Mouse (Mus musculus) left cerebral cortex, adult 2 months (tissue): ENCODE measurements around the gene Ceacam16. TPM values are rescaled to one million over a fixed set of nuclear protein-coding genes. Genes with fewer than 3 reads are reported as not detected.

ENCODE experiments used
- DNase-seq, 2 experiments: peaks; one replicate each; pipeline ENCODE4 v3.0.0; 2021 to 2022; ENCODE audit warnings: low spot score in 2 of 2, mixed read lengths in 1 of 2; ENCODE audit errors: extremely low spot score in 1 of 2
- H3K27ac ChIP-seq: fragments of 200-600 bp; 2 replicates; pipeline ENCODE4 v1.8.1; 2022
- H3K4me3 ChIP-seq: fragments of 200-600 bp; 2 replicates; pipeline ENCODE4 v1.8.1; 2022
- CTCF ChIP-seq: fragments of 200-600 bp; IDR thresholded peaks from 2 replicates; pipeline ENCODE4 v1.8.1; 2022; ENCODE audit warnings: antibody characterized with exemption, mild to moderate bottlenecking, moderate library complexity
- intact Hi-C: fragments of 180-260 bp; cut with DNase I; formaldehyde crosslinking; loops from one replicate; pipeline ENCODE4 v1.15.1; 2025
- total RNA-seq, 2 experiments: library from RNA; stranded (reverse); gene quantifications; 2 replicates each; pipeline ENCODE4 v1.2.3; 2021

Ceacam16 gene
- total RNA-seq, 2 experiments from 2014 or later = not detected

GRCm38 (mm10) chr7:19821633-19822032 is 39.5 kb downstream of the Ceacam16 start:
- no peak overlapping the region for H3K4me3 ChIP-seq
- H3K27ac ChIP-seq = no peak overlapping the region
- DNase-seq = no peak
- intact Hi-C loops = no loop called here
- no peak for TF ChIP-seq CTCF

DNA sequence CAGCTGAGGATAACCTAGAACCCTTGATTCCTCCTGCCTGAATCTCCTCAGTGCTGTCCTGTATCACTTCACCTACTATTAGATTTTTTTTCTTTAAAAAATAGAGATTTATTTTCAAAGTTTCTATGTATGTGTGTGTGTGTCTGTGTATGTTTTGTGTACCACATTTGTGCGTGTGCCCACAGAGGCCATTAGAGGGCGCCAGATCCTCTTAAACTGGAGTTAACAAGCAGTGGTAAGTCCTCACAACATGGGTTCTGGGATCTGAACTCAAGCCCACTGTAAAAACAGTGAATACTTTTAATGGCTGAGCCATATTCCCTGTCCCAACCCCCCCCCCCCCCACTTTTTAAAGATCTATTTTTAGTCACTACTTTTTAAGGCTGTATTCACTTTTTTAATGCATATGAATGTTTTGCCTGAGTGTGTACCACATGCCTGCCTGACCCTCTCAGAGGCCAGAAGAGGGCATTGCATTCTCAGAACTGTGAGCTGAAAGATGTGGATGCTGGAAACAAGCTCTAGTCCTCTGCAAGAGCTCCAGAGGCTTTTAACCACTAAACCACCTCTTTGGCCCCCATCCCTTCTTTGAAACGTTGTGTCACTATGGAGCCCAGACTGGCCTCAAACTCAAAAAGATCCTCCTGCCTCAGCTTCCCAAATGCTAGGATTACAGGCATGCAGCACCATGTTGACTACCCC is 40.6 kb downstream of the Ceacam16 start:
- DNase-seq = no peak
- no peak; the same call in none of the 2 replicates for TF ChIP-seq CTCF
- H3K27ac ChIP-seq = no peak overlapping the region
- no peak overlapping the region for H3K4me3 ChIP-seq
- intact Hi-C loops = no loop called here

DNA sequence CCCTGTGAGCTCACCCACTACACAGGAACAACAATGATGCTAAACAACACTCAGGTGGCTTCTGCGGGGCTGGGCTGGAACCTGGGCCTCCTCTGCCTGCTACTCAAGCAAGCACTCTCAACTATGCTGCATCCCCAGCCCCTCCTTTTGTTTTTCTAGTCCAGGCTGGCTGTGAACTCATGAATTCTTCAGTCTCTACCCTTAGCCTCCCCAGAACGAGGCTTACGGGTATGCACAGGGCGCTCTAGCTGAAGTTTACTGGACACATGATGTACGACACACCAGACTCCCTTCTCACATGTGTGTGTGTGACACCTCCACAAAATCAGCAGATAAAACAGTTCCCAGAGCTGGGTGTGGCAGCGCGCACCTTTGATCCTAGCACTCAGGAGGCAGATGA is 42.2 kb downstream of the Ceacam16 start:
- Histone ChIP-seq H3K27ac (no peak overlapping the region), H3K4me3 (no peak overlapping the region)
- no peak for DNase-seq
- intact Hi-C loops = no loop called here
- no peak for TF ChIP-seq CTCF

DNA sequence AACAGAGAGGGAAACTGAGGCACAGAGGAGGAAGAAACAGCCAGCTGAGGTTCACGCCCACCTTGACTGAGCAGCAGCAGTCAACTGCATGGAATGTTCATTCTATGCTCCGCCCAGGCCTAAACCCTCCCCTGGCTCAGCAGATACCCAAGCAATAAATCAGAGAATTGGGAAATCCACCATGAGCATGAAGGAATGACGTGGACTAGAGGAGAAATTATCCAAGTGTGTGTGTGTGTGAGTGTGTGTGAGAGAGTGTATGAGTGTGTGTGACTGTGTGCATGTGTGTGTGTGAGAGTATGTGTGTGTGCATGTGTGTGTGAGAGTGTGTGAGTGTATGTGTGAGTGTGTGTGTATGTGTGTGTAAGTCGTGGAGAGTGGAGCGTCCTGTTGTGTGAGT is 42.7 kb downstream of the Ceacam16 start:
- intact Hi-C loops = no loop called here
- H3K4me3 ChIP-seq = no peak overlapping the region
- no peak overlapping the region for H3K27ac ChIP-seq
- DNase-seq = no peak
- TF ChIP-seq CTCF = no peak

DNA sequence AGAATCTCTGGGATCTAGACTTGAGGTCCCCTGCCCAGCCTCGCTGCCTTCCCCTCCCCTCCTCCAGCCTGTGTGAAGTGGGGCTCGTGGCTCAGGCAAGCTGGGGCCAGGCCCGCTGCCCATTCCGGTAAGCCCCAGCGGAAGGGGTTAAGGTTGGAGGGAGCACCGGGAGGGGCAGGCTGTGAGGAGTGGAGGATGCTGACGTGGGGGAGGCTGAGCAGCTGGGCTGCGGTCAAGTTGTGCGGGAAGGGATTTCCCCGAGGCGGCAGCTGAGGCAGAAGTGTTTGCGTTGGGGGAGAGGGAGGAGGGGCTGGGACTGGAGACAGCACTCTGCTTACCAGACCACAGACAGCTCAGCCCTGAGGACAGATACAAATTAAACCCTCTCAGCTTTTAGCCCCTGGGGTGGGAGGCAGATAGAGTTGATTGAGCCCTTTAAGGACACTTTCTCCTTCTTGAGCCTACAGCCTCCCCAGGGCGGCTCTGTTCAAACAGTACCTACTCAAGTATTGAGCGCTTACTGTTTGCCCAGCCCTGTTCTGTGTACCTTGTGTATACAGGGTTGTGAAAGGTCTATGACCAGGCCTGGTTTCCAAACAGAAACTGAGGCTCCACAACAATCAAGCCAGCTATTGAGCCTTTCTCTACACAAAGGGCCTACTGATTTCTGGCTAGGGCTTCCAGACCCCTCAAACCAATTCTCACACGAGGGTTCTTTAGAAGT is 43.6 kb downstream of the Ceacam16 start:
- DNase-seq = no peak
- H3K27ac ChIP-seq = no peak overlapping the region
- H3K4me3 ChIP-seq = no peak overlapping the region
- TF ChIP-seq CTCF = no peak
- intact Hi-C loops = no loop called here

GRCm38 (mm10) chr7:19816224-19816771 is 44.8 kb downstream of the Ceacam16 start:
- peak overlapping the region; percentile 44 for H3K4me3 ChIP-seq
- peak; percentile 31 to 38 for DNase-seq
- H3K27ac ChIP-seq = no peak overlapping the region
- TF ChIP-seq CTCF = no peak
- intact Hi-C loops = no loop called here

GRCm38 (mm10) chr7:19815296-19816223 is 45.5 kb downstream of the Ceacam16 start:
- Histone ChIP-seq H3K4me3 (peak overlapping the region; percentile 44), H3K27ac (no peak overlapping the region)
- TF ChIP-seq CTCF = no peak
- intact Hi-C loops = no loop called here
- no peak for DNase-seq

DNA sequence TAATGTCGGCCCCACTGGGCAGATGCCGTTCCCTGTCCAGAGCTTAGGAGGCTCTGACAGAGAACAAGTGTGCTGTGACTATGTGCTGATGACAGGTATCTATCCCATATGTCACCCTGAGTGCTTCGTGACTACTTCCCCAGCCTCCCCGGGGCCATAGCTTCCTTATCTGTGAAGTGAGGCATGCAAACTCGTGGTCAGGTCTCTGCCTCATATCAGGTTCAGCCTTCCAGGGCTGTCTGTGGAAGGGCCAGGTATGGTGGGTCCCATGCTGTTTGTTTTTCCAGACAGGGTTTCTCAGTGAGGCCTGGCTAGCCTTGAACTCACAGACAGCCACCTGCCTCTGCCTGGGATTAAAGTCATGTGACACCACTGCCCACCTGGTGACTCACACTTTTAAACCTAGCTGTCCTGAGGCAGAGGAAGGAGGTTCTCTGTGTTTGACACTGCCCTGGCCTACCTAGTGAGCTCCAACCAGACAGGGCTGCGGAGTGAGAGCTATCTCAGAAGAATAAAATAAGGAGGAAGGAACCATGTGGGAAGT is 47.4 kb downstream of the Ceacam16 start:
- no peak overlapping the region for H3K27ac ChIP-seq
- intact Hi-C loops = no loop called here
- no peak for DNase-seq

DNA sequence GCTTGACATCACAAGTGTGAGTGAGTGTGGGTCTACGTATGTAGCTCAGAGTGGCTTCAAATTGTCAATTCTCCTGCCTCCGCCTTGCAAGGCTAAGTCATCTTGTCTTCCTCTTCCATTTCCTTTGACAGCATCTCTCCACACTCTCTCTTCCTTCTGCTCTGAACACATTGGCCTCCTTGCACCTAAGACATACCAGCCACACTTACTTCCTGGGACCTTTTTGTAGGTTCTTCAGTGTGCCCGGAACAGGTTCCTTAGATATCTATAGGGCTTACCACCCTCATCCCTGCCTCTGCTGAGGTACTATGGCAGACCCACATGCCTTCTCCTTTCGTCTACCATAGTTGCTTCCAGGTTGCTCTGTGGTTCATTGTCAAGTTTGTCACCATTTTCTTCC is 47.9 kb downstream of the Ceacam16 start:
- no peak overlapping the region for H3K4me3 ChIP-seq
- H3K27ac ChIP-seq = no peak overlapping the region
- intact Hi-C loops = no loop called here
- DNase-seq = no peak
- no peak for TF ChIP-seq CTCF

More for the DNA sequence above, 47.4 kb downstream of the Ceacam16 start:
- H3K4me3 ChIP-seq = no peak overlapping the region
- TF ChIP-seq CTCF = no peak

DNA sequence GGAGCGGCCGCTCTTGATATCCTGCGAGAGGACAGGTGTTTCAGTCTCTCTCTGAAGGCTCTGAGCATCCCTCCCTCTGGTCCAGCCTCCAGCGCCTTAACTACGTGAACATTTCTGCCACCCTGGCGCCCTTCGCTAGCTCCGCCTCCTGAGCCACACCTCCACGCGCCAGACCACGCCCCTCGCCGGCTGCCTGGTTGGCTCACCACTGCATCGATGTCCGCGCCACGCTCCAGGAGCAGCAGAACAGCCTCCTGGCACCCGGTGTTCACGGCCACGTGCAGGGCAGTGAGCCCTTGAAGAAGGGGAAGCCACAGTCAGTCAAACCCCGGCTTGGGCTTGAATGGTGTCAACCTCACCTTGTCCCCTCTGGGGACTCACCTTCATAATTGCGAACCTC is 50.0 kb downstream of the Ceacam16 start:
- no peak for DNase-seq
- Histone ChIP-seq H3K4me3 (no peak overlapping the region), H3K27ac (no peak overlapping the region)
- TF ChIP-seq CTCF = no peak
- intact Hi-C loops = no loop called here

GRCm38 (mm10) chr7:19809369-19809768 is 51.7 kb downstream of the Ceacam16 start:
- Histone ChIP-seq H3K27ac (no peak overlapping the region), H3K4me3 (peak overlapping the region; percentile 24; the same call in 1 of the 2 replicates)
- TF ChIP-seq CTCF = no peak
- peak in 1 of 2 experiments; percentile 24 for DNase-seq
- intact Hi-C loops = no loop called here
